ENCODE assay signal across 8 mouse cellular contexts in genomic region chr12:112721424-112722239, GRCm38 (mm10). TPM values are rescaled to one million over a fixed set of nuclear protein-coding genes. Genes with fewer than 3 reads are reported as not detected.
A peak's percentile ranks its signal among the peaks of the same experiment; 100 is the strongest.
DNase-seq lines count a peak whose midpoint lies in the region; ATAC-seq and TF ChIP-seq lines count a peak whose summit lies in the region.

No protein-coding gene starts in this region.

- H3K27ac ChIP-seq in cerebellum, adult 2 months (ENCODE audit: insufficient read depth, low read length): peak overlapping the region; percentile 72
- peak overlapping the region; percentile 22; the same call in 1 of the 2 replicates for H3K27ac ChIP-seq in heart, embryonic 11.5 days (ENCODE audit: low read depth, low read length)
- peak overlapping the region; percentile 91 for H3K27ac ChIP-seq in kidney, embryonic 14.5 days (ENCODE audit: low read depth, low read length)

- H3K9me3 ChIP-seq in heart, embryonic 11.5 days (replicated peaks; ENCODE audit: control insufficient read depth, low read length): no peaks in the 10 kb centered on the region
- no peaks in the 10 kb centered on the region for H3K9me3 ChIP-seq in kidney, embryonic 14.5 days (ENCODE audit: control insufficient read depth, low read length)

- H3K4me2 ChIP-seq in heart, embryonic 11.5 days: peak overlapping the region; percentile 99
- H3K4me2 ChIP-seq in kidney, embryonic 14.5 days (replicated peaks; ENCODE audit: low read depth, low read length): peak overlapping the region; percentile 82

- peak; percentile 23 for ATAC-seq in heart, embryonic 11.5 days (replicated peaks; ENCODE audit: insufficient number of reproducible peaks, low FRiP score, low TSS enrichment)
- ATAC-seq in kidney, embryonic 14.5 days (ENCODE audit: low FRiP score, low TSS enrichment): peak; percentile 67

- no peaks in the 10 kb centered on the region for H3K27me3 ChIP-seq in cerebellum, adult 2 months (ENCODE audit: control insufficient read depth, insufficient read depth, low read length)
- peaks cover 27% of the 10 kb centered on the region for H3K27me3 ChIP-seq in heart, embryonic 11.5 days (ENCODE audit: control insufficient read depth, insufficient read depth, low read length)
- 0 out of 2 replicates have a peak, but pooled peaks cover 3% of the 10 kb centered on the region for H3K27me3 ChIP-seq in kidney, embryonic 14.5 days (ENCODE audit: control insufficient read depth, insufficient read depth, low read length)

- H3K9ac ChIP-seq in heart, embryonic 11.5 days (ENCODE audit: low read depth, low read length): peak overlapping the region; percentile 70; the same call in 1 of the 2 replicates
- H3K9ac ChIP-seq in kidney, embryonic 14.5 days (ENCODE audit: low read depth, low read length): peak overlapping the region; percentile 70

- peak; percentile 42 for DNase-seq in right cerebral cortex, adult 18-20 months
- no peak for DNase-seq in right cerebral cortex, adult 2 months (ENCODE audit: low spot score in 2 of 2)
- peak; percentile 77 to 78 for DNase-seq in cerebellum, adult 2 months
- DNase-seq in lung, postnatal 10 days: peak; percentile 80
- DNase-seq in right cerebral cortex, postnatal 25 days: peak; percentile 51
- no peak for DNase-seq in layer of hippocampus, postnatal 25 days (ENCODE audit: extremely low spot score in 1 of 2, low spot score in 1 of 2)

- WGBS in cerebellum, adult 2 months: 9% methylated on average over 63 of the region's 69 CpGs
- WGBS in heart, embryonic 11.5 days (ENCODE audit: insufficient replicate concordance): 2% methylated on average over 44 of the region's 69 CpGs
- 2% methylated on average over 43 of the region's 69 CpGs for WGBS in kidney, embryonic 14.5 days

- no peaks in the 10 kb centered on the region for H3K36me3 ChIP-seq in heart, embryonic 11.5 days (ENCODE audit: control insufficient read depth, insufficient read depth, low read length)
- no peaks in the 10 kb centered on the region; the same call in 1 of the 2 replicates for H3K36me3 ChIP-seq in kidney, embryonic 14.5 days (ENCODE audit: control insufficient read depth, insufficient read depth, low read length)

- peaks cover 28% of the 10 kb centered on the region for H3K4me1 ChIP-seq in cerebellum, adult 2 months (ENCODE audit: control insufficient read depth, insufficient read depth, low read length)
- H3K4me1 ChIP-seq in heart, embryonic 11.5 days (ENCODE audit: control insufficient read depth, insufficient read depth, low read length): peaks cover 5% of the 10 kb centered on the region; the same call in 1 of the 2 replicates
- H3K4me1 ChIP-seq in kidney, embryonic 14.5 days (ENCODE audit: control insufficient read depth, insufficient read depth, low read length): peaks cover 31% of the 10 kb centered on the region

- peak; percentile 44; the same call in 1 of the 2 replicates for TF ChIP-seq POLR2A in cerebellum, adult 2 months (IDR thresholded peaks at IDR 0.05; ENCODE audit: borderline replicate concordance, insufficient read depth, low read length)

- no peak for TF ChIP-seq CTCF in cerebellum, adult 2 months (IDR thresholded peaks at IDR 0.05; ENCODE audit: borderline replicate concordance, insufficient read depth, low read depth, low read length)

- peak overlapping the region; percentile 87 for H3K4me3 ChIP-seq in cerebellum, adult 2 months (replicated peaks; ENCODE audit: insufficient read depth, low read depth, low read length)
- peak overlapping the region; percentile 75 for H3K4me3 ChIP-seq in heart, embryonic 11.5 days (ENCODE audit: low read depth, low read length)
- peak overlapping the region; percentile 72 for H3K4me3 ChIP-seq in kidney, embryonic 14.5 days (ENCODE audit: low read length)

RNA-seq across cellular contexts. Expression of gene Cep170b, which starts 1.4 kb away (rescaled TPM):
- polyA plus RNA-seq in cerebellum, adult 2 months (2012; rRNA removed): 102 and 107 TPM in 2 replicates
- polyA plus RNA-seq in heart, embryonic 11.5 days (2014; fragmentation: Nextera tagmentation; extraction: Ambion mirVana): 2.6 and 3.1 TPM in 2 replicates
- 11.5 and 15.1 TPM in 2 replicates for polyA plus RNA-seq in kidney, embryonic 14.5 days (2014; fragmentation: Nextera tagmentation; extraction: Ambion mirVana)
- total RNA-seq in layer of hippocampus, postnatal 25 days (2021): 100 to 1,000 TPM; 180 to 192 TPM

RNA-seq across cellular contexts. Expression of gene Pld4, which starts 38.8 kb away (rescaled TPM):
- 6.7 and 7.8 TPM in 2 replicates for polyA plus RNA-seq in cerebellum, adult 2 months (2012; rRNA removed)
- polyA plus RNA-seq in heart, embryonic 11.5 days (2014; fragmentation: Nextera tagmentation; extraction: Ambion mirVana): 1.5 and 1.7 TPM in 2 replicates
- 4.8 and 7.8 TPM in 2 replicates for polyA plus RNA-seq in kidney, embryonic 14.5 days (2014; fragmentation: Nextera tagmentation; extraction: Ambion mirVana)
- 10 to 100 TPM; 11.1 to 11.9 TPM for total RNA-seq in layer of hippocampus, postnatal 25 days (2021)

RNA-seq across cellular contexts. Expression of gene Zbtb42, which starts 43.0 kb away (rescaled TPM):
- polyA plus RNA-seq in cerebellum, adult 2 months (2012; rRNA removed): 1.5 and 1.8 TPM in 2 replicates
- 2.8 and 4.2 TPM in 2 replicates for polyA plus RNA-seq in heart, embryonic 11.5 days (2014; fragmentation: Nextera tagmentation; extraction: Ambion mirVana)
- 3.8 and 5.7 TPM in 2 replicates for polyA plus RNA-seq in kidney, embryonic 14.5 days (2014; fragmentation: Nextera tagmentation; extraction: Ambion mirVana)
- total RNA-seq in layer of hippocampus, postnatal 25 days (2021): under 1 TPM; 0.40 to 0.76 TPM

RNA-seq across cellular contexts. Expression of gene Akt1, which starts 46.9 kb away (rescaled TPM):
- polyA plus RNA-seq in cerebellum, adult 2 months (2012; rRNA removed): 163 and 177 TPM in 2 replicates
- 94.2 and 108 TPM in 2 replicates for polyA plus RNA-seq in heart, embryonic 11.5 days (2014; fragmentation: Nextera tagmentation; extraction: Ambion mirVana)
- polyA plus RNA-seq in kidney, embryonic 14.5 days (2014; fragmentation: Nextera tagmentation; extraction: Ambion mirVana): 50.8 and 58.5 TPM in 2 replicates
- 100 to 1,000 TPM; 147 to 158 TPM for total RNA-seq in layer of hippocampus, postnatal 25 days (2021)

Comparison
In these comparisons a context has a peak if more than half of its experiments do, and no peak if none do; other contexts are left out.
1. DNase-seq: peak in right cerebral cortex, adult 18-20 months (single experiment), cerebellum, adult 2 months (2 of 2), lung, postnatal 10 days (single experiment) and right cerebral cortex, postnatal 25 days (single experiment); none in right cerebral cortex, adult 2 months (0 of 2) and layer of hippocampus, postnatal 25 days (0 of 2).
2. H3K27ac ChIP-seq: peak in every context shown above with its lines; median percentile 91 in kidney, embryonic 14.5 days; 72 in cerebellum, adult 2 months; 22 in heart, embryonic 11.5 days.
3. Peak in every context shown above with its lines, with median percentiles within 50 percentile points of each other: H3K4me3 ChIP-seq.